Mouse (Mus musculus): ENCODE measurements at regions not wholly inside any gene's neighbourhood (a gene's known extent, or its start where the extent isn't known, plus 50 kb on each side); places are given as distances from the start of the nearest gene placed in this dataset.

GRCm38 (mm10) chr15:42850003-42850402, 2715.8 kb downstream of the 9330182O14Rik start:
- TF ChIP-seq USF1 (IDR thresholded peaks at IDR 0.05; ENCODE audit: low read depth) = no peak
- no peak for TF ChIP-seq TCF12 (IDR thresholded peaks at IDR 0.05; ENCODE audit: insufficient read depth, poor library complexity, severe bottlenecking)
- TF ChIP-seq POLR2A (IDR thresholded peaks at IDR 0.05; ENCODE audit: insufficient read length, low read depth) = no peak
- no peak for TF ChIP-seq POLR2AphosphoS2 (IDR thresholded peaks at IDR 0.05; ENCODE audit: insufficient read length, low read depth)
- TF ChIP-seq CEBPB (IDR thresholded peaks at IDR 0.05; ENCODE audit: insufficient read depth, poor library complexity, severe bottlenecking) = no peak
- no peak for TF ChIP-seq REST (IDR thresholded peaks at IDR 0.05; ENCODE audit: insufficient read depth, insufficient read length)
- no peak for TF ChIP-seq MAX (IDR thresholded peaks at IDR 0.05; ENCODE audit: low read depth)
- TF ChIP-seq SRF (IDR thresholded peaks at IDR 0.05; ENCODE audit: control insufficient read depth, insufficient read length, low read depth) = no peak
- TF ChIP-seq E2F4 (IDR thresholded peaks at IDR 0.05; ENCODE audit: insufficient read depth) = no peak
- no peak for TF ChIP-seq MYOD1 (IDR thresholded peaks at IDR 0.05; ENCODE audit: control insufficient read depth in 1 of 3, insufficient read length in 2 of 3, low read depth in 2 of 3)
- TF ChIP-seq MYOG (IDR thresholded peaks at IDR 0.05; ENCODE audit: control insufficient read depth in 1 of 3, insufficient read depth in 1 of 3, insufficient read length in 2 of 3, low read depth in 2 of 3) = no peak
- no peak for TF ChIP-seq TCF3 (IDR thresholded peaks at IDR 0.05; ENCODE audit: insufficient read length, low read depth)

Measured in myocyte (in vitro differentiated cells).